Mouse (Mus musculus) R1 (cell line): Measurements from ENCODE around the gene Frmd8.
"Not testable (repeated sequence)": the region's sequence is repeated elsewhere in the genome, so short reads cannot be mapped to it uniquely, and the experiment has no call there.

Experiments
- DNase-seq: peaks from one replicate; pipeline ENCODE4 v3.0.0-alpha.2; 2018; ENCODE audit warnings: low read depth, low spot score

The Frmd8 gene

DNA sequence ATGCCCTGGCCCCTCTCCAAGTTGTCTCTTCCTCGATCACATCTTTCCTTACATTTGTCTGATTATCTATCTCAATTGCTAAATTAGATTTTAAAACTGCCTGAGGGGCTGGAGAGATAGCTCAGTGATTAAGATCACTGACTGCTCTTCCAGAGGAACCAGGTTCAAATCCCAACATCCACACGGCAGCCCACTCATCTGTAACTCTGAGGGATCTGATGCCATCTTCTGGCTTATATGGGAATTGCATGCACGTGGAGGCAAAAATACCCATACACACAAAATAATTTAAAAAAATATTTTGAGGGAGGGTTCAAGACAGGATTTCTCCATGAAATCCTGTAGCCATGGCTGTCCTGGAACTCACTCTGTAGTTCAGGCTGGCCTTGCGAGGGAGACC, 10.8 kb upstream of the Frmd8 start:
- DNase-seq: peak; percentile 56

DNA sequence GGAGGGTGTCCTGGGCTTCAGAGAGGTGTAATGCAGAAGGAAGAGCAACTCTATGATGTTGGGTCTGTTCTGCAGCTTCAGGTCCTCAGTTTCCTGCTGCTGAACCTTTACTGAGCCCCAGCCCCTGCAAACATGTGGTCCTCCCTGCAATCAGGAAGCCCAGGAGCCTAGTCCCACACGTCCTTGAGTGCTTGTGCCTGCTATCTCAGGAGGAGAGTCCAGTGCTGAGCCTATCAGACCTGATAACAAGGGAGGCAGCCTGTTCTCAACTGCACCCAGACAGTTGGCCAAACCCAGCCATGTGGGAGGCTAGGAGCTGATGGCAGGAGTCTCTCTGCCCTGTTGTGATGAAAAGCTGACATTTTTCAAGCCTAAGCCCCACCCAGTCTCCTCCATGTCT, 8.9 kb upstream of the Frmd8 start:
- DNase-seq: no peak

DNA sequence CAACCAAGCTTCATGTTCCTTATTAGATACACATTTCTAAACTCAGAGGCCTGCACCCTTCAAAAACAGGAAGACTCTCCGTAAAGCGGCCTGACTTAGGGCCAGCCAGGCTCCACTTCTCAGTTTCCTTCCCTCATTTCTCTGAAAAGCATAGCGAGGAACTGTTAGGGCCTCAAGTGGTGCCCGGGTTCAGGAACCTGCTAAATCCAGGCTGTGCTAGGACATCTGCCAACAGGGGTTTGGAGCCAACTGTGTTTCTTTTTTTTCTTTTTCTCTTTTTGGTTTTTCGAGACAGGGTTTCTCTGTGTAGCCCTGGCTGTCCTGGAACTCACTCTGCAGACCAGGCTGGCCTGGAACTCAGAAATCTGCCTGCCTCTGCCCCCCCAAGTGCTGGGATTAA, 7.0 kb upstream of the Frmd8 start:
- DNase-seq: not testable (repeated sequence)

DNA sequence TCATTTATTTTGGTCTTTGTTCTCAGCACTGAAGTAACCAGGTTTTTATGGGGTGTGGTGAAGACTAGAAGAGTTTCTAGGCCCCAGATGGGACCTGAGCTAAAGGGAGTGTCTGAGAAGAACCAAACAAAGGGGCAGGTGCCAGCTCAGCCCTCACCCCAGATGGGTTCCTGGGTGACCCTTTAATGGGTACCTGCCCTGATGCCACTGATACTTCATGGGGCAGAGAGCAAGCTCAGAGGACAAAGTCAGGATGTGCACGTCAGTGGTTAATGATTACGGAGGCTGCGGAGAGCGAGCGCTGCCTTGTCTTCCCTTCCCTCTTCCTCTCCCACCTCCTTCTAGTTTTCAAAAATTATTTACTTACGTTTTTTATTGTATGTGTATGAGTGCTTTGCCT, 6.1 kb upstream of the Frmd8 start:
- DNase-seq: no peak

DNA sequence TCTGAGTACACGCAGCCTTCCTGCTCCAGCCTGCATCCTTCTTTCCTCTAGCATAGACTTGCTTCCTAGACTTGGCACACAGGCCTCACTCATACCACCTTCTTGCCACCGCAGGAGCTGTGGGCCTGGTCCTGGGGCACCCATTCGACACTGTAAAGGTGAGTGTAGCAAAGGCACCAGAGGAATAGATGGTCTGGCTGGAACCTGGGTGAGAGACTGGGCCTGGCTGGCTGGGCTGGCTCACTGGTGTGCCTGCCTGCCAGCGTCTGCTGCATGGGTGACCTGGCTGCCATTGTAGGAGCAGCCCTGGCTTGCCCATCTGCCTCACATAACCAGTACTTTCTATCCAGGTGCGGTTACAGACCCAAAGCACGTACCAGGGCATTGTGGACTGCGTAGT, 4.7 kb upstream of the Frmd8 start:
- no peak for DNase-seq

DNA sequence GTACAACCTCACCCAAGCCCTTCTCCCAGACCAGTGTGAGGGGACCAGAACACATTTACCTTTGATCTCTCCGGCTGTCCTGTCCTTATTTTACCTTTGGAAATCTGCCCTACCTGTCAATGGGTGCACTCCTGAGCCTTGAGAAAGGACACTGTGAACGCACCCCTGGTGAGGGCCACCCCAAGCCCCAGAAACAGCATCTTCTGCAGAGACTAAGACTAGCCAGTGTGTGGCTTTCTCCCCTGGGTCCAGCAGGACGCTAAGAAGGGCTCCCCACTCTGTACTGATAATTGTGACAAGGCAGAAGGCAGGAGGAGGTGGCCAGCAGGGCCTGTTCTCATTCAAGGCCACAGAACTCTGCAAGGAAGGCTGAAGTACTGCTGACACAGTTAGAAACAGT, 3.8 kb upstream of the Frmd8 start:
- DNase-seq: no peak

DNA sequence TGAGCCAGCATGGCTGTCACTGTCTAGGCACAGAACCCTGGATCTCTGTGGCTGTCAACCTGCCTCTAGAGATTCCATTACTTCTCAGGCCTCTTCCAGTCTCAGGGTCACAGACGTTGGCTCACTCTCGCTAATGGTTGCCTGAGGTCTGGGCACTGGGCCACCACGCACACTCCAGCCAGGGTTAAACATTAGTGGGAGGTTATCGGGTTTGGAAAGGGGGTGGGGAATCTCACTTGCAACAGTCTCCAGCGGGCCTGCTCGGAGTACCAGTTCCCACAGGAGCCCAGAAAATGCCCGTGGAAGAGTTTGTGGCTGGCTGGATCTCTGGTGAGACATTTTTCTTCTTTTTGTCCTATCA, 3.3 kb upstream of the Frmd8 start:
- DNase-seq: no peak

DNA sequence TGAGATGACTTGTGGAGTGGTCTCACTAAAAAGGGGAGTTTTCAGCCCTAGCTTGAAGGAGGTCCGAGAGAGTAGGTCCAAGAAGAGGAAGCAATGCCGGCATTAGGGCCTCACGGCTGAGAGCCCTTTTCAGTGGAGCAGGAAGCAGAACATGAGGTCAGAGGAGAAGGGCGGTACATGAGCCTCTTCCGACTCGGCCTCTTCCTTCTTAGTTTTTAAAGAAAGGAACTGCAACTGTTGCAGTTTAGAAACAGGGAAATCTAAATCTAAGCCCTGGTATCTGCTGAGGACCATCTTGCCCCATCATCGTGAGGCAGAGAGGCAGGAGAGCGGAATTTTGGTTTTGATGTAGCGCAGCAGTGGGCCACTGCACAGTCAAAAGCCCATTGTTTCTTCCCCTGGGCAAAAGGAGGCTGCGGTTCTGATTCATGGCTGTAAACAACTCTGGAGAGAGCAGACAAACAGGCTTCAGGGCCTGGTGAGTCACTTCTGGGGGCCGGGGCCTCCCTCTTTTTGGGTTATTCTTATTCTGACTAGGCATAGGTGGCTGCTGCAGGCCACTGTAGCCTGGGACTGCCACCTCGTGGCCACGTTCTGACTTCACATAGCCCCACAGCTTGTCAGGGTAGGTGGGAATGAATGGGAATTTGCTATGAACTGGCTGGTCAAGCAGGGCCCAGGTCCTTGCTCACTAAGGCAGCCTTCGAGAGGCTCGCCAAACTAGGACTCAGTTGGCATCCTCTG, 2.7 kb upstream of the Frmd8 start, which contains the start of gene Slc25a45:
Gene Slc25a45, plus strand, starts transcription at position 191 of the 744 bp plus-strand sequence.
- peak; percentile 85 for DNase-seq

DNA sequence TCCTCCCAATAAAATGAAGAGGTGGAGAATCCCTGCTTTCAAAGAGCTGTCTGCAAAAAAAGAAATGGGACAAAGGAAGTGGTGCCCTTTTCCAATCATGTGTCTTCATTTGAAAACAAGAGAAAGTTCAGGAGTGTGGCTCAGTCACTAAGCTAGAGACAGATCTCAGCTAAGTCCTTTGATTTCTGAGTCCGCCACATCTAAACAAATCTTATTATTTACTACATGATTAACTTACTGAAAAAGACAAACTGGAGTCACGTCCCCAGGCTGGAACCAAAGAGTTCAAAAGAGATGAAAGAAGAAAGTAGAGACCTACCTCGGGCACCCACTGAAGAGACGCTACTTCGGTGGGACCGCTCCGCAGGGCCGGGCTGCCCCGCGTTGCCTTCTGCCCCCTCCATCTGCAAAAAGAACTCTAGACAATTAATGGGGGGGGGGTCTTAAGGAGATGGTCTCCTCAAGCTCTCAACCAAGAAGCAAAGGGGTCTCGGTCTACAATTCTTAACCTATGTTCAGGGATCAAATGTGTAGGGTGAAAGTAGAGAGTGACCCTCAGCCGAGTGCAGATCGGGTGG, 594 bp downstream of the Frmd8 start:
- no peak for DNase-seq

DNA sequence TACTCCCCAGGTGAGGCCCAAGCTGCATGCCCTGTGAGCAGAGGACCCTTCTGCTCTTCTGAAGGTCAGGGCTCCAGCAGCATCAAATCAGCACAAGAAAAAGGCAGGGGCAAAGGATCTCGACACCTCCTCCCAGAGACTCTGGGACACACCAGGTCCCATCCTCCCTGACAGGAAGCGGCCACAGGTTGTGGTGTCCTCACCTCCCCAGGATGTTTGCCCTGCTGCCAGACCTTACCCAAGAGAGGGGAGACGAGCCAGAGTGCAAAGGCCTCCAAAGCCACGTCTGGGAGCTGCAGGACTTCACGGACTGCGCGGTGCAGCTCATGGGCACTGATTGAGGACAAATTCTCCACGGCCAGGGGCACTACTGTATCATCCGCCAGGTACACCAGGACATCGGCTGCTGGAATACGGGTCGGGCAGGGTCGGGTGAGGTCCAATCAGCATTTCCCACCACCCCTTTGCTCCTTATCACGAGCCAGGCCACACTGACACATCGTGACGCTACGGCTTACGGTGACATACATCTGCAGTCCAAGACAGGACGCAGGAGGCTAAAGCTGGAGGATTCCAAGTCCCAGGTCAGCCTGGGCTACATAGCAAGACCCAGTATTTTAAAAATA, 2.0 kb downstream of the Frmd8 start:
- no peak for DNase-seq

DNA sequence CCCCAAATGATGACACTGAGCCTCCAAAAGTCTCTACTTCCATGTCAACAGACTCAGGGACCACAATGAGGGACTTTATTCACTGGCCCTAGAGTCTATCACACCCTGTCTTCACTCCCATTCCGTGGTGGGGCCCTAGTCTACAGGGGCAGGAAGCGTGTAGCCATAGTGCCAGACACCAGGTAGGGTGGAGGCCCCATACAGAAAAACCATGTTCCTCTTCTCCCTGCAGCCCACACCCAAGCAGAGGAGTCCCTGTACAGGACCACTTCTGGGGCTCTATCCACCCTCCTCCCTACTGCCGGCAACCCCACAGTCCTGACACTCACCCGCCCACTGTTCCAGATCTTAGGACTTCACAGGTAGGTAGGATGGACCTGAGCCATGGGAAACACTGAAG, 2.5 kb downstream of the Frmd8 start:
- DNase-seq: no peak

DNA sequence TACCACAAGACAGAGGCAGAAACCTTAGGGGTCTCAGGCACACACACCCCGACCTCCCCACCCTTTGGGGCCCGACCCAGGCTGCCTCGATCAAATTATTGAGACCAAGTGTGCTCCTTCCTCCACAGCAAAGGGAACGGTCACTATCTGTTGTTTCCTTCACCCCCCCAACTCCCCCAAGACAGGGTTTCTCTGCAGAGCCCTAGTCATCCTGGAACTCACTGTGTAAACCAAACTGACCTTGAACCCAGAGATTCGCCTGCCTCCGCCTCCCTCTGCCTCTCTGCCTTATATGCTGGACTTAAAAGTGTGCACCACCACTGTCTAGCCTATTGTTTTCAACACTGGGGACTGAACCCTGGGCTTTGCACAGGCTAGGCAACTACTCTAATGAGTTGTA, 3.4 kb downstream of the Frmd8 start:
- DNase-seq: no peak

DNA sequence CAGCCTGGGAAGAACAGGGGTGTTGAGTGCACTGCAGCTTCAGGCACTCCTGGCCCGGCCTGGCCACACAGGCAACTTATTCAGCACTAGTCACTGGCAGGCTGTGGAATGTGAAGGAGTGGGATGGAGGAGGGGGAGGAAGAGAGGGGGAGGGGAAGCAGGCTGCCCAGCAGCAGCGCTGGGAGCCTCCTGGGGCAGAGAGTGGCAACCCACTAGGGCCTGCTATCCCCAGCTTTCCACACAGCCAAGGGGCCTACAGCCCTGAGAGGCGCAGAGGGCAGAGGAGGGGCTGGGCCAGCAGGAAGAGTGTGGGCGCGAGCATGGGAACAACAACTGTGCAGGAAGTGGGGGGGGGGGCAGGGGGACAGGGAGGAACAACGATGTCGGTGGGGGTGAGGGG, 3.8 kb downstream of the Frmd8 start:
- DNase-seq: peak; percentile 77

DNA sequence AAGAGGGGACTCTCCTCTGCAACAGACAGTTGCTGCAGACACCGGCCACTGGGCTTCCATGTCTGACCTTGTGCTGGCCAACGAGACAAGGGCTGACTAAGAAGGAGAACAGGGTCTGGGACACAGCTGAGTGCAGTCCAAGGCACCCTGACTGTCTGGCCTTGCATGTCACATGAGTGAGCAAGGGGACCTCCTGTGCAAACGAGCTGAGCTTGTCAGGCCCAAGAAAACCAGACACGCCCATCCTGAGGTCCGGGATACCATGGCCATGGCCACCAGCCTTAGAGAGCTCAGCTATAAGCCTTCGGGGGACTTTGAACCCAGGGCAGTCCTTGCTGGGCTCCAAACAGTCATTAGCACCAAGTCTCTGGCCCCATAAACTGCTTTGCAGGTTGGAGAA, 7.0 kb downstream of the Frmd8 start:
- no peak for DNase-seq

DNA sequence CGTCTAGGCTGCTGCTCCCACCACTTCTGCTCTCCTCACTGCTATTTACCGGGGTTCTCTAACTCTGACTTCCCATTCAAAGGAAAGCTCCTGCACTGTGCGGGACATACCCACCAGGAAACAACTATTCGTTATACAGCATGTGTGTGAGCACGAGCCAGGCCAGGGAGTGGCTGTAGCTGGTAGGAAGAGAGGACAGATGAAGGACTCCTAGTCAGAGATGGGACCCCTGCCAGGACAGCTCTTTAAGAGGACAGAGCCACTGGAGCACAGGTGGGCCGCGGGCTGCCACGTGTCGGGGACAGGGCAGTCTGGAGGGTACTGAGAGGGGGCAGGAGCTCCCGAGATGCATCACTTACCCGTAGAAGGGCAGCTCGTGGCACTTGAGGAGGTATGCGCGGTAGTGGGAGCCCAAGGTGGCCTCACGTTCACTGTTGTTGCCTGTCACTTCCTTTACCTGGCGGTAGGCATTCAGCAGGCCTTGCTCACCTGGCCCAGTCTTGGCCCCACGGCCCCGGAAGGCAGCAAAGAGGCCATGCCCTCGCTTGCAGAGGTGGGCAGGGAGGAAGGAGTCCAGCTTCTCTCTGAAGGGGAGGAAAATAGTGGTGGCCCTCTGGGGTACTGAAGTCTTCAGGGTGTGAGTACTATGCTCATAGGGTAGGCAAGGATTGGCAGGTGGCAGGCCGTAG, 10.2 kb downstream of the Frmd8 start:
- DNase-seq: no peak

DNA sequence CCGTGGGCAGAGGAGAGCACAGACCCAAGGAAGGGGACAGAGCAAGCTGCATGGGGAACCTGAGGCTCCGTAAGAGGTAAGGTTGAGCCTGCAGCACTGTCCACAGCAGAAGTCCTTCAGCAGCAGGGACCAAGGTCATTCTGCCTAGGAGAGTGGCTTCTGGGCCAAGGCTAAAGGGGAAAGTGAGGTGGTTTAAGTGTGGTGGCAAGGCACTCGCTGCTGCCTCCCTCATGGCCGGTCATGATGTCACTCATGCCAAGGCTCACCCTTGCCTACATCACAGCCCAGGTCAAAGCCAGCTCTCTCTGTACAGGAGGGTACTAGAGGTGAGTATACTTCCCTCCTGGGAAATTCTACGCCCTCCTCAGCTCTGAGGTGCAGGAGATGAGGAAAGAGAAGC, 11.3 kb downstream of the Frmd8 start:
- DNase-seq: no peak

DNA sequence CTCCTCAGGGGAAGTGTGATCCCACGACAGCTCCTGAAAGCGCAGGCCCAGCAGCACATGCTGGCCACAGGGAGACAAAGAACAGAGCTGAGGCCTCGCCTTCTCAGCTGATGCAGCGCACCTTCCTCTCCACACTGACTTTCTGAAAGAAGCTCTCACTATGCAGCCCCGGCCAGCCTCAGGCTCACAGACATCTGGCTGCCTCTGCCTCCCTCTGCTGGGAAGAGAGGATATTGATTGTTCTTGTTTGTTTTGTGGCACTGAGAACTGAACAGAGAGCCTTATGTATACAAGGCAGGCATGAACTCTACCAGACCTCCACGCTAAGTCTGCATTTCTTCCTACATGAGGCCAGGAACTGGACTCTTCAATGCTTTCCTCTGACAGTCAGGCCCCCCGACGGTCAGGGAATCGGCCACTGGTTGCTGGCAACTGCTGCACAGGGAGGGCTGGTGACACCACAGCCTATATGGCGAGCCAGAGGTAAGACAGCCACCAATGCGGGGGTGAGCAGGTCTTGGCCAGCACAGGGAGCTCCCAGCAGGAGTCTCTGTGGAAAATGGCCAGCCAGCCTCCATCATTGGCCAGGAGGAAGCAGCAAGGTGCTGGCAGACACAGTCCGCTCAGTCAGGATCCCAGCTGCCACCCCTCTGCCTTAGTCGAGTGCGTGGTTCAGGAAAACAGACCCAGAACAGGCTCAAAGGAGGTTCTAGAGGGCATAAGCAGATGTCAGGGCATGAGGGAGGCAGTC, 12.6 kb downstream of the Frmd8 start:
- DNase-seq: peak; percentile 64

DNA sequence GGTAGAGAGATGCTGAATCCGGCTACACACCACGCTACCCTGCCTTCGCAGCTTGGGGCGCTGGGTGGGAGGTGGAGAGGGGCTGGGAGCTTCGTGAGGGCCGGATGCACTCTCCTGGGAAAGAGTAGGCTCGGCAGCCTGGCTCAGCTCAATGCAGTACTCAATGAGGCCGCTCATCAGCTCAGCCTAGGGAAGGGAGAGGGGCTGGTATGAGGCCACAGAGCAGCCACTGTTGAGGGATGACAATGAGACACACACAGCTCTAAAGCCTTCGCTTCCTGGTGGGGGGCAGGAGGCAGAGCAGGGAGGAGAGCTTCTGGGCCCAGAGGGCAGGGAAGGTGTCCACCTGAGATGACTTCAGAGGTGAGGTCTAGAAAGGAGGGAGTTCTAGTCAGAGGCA, 18.5 kb downstream of the Frmd8 start:
- DNase-seq: no peak

DNA sequence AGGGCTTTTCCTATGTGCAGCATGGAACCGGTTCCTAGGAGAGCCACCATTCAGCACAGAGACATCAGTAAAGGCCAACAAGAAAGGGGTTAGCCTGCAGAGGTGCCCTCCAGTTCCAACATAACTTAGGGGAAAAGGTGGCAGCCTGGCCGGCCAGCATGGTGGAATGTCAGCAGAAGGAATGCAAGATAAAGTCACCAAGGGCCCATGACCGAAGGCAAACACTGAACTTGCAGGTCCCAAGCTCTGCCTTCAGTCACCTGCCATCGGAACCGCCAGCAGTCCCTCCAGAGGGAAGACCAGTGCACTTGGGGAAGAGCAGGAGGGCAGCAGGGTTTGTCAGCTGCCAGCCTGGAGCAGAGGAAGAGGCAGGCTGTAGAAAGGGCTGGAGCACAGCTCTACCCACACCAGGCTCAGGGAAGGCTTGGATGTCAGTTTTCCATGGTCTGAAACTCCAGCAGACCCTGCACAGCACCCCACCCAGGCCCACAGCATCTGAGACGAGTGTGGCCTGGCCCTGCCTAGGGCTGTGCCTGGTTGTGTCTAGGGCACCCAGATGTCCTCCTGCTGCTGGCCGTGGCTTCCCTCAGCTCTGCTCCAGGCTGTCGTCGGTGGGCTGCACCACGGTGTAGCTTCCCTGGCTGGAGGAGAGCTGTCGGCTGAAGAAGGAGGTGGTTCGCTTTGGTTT, 22.9 kb downstream of the Frmd8 start:
- no peak for DNase-seq

DNA sequence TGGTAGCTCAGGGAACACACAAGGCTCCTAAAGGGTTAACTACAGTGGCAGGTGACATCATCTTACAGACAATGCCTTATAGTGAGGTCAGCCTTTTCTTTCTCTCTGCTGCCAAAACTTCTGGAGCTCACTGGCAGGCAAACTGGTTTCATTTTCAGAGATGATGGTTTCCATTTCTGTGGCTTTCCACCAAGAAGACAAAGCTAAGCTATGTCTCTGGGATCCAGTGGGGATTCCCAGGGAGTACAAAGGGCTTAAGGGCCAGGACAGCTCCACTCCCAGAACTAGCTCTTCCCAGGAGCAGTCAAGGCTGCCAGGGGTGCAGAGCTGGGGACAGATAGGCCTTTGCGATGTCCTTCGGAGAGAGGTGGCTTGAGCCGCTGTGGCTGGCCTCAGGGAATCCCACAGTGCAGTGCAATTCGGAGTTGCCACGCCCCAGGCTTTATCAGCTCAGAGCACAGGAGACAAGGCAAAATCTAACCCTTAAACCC, 23.5 kb downstream of the Frmd8 start:
- DNase-seq: no peak

DNA sequence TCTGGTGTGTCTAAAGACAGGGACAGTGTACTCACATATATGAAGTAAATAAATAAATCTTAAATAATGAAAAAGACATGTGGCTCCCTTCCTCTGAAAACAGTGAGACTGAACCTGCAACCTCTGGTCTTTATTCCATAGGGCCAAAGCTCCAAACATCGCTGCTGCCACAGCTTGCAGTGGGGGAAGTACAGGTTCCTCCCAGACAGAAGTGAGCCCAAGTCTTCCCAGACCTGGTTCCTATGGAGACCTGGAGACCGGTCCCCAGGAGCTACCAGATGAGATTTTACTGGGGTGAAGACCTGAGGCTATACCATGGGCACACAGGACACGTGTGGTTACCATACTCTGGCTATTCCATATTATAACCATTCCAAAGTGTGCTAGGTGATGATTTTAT, 24.2 kb downstream of the Frmd8 start:
- DNase-seq: no peak
